Mouse (Mus musculus) c-Kit-positive CD71-positive TER-119-negative erythroid progenitor cells, embryonic 14.5 days (primary cell): ENCODE data around the gene Col6a1.

Experiments
- DNase-seq: peaks from one replicate; pipeline ENCODE4 v3.0.0-alpha.2; 2013; ENCODE audit warnings: low read depth

Gene Col6a1

DNA sequence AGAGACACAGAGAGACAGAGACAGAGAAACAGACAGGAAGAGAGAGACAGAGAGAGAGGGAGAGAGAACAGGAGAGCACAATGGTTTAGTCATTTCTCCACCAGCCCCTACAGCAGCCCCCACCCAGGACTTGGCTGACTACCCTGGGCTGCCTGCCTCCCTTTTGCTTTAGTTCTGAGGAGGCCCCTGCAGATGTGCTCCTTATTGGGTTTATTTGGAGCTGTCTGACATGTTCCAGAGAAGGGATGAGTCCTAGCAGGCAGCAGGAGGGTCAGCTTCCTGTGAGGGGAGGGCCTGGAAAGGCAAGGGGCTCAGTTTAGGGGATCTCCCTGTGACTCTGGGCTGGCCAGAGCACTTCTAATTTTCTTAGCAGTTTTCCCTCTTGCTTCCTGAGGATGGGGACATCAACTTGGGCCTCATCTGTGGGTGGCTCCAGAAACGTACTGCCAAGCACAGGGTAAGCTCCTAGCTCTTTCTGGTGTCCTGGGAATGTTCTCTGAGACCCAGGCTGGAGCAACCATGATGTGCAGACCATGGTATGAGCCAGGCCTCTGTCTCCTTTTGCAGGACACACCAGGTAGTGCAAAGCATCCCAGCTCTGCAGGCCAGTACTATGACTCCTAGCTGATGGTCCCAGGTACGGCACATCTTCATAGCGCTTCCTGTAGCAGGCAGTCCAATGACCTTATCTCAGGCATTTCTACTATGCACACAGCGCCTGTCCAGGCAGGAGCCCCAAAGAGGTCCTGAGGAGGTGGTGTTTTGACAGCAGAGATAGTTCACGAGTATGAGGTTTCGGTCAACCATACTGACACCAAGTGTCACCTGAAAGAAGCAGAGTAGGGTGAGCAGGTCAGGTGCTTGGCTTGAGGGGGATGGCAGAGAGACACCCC is 45.0 kb downstream of the Col6a1 start:
- no peak for DNase-seq

- DNase-seq: no peak
Measured at GRCm38 (mm10) chr10:76678122-76678521, 47.8 kb downstream of the Col6a1 start.

DNA sequence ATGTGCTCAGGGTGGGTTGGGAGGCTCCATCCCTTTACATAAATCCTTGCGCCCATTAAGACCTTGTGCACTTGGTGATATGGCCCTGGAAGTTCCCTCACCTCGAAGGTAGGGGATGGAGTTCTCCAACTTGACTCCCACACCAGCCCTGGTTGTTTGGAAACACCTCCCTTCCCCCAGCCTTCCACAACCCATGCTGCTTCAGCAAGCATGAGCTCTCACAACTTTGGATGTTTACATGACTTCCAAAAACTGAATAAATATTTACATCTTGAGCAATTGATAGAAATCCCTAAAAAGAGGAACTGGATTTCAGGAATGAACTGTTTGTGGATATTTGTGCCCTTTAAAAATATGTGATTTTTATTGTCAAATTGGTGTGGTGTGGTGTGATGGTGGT is 50.7 kb downstream of the Col6a1 start:
- DNase-seq: no peak

GRCm38 (mm10) chr10:76674581-76674980 is 51.4 kb downstream of the Col6a1 start:
- DNase-seq: no peak

- no peak for DNase-seq
Measured at GRCm38 (mm10) chr10:76671939-76672338, 54.0 kb downstream of the Col6a1 start.

- DNase-seq: no peak
Measured at GRCm38 (mm10) chr10:76668947-76669284, 57.1 kb downstream of the Col6a1 start.

DNA sequence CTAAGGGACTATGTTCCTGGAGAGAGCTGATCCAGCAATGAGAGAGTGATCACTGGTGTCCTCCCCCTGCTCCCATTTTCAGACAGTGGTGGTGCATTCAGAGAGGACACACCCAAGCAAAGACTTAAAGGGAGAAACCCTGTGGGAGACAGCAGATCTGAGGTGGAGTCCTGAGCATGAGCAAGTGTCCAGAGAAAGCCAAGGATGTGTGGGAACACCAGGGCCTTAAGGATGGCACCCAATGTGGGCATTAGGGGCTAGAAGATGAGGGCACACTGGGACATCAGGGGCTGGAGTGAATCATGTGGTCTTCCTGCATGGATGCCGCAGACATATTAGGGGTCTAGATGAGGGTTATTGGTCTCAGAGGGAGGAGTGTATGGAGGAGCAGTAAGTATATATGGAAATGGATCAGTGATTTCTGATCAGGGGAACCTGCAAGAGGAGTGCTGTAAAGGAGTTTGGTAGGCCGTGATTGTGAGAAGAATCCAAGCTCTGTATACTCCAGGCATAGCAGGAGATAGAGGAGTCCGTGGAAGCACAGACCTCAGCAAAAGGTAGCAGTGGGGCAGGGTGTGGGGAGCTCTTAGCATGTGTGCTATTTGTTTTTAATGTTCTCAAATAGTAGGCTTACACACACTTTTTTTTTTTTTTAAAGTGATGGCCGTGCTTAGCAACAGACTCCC is 57.6 kb downstream of the Col6a1 start:
- DNase-seq: no peak

DNA sequence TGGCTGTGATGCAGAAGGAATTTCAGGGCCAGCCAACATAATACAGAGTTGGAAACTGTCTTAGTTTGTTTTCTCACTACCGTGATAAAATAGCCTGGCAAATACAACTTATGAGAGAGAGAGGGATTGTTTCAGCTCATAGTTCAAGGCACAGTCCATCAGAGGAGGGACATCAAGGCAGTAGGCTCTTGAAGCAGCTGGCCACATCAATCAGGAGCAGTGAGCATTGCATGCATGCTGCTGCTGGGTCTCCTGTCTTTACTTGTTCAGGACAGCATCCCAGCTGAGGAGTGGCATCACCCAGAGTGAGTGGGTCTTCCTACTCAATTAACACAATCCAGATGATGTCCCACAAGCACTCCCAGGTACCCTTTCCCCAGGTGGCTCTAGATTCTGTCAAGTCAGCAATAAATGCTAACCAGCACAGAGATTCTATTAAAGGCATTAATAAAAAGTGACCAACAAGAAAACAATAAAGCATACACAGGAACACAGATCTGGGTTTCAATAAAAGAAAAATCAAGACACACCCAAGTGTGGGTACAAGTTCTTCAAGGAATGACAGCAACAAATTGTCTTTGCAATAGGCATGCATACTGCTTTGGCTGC is 58.7 kb downstream of the Col6a1 start:
- no peak for DNase-seq

GRCm38 (mm10) chr10:76665551-76665950 is 60.4 kb downstream of the Col6a1 start:
- no peak for DNase-seq

DNA sequence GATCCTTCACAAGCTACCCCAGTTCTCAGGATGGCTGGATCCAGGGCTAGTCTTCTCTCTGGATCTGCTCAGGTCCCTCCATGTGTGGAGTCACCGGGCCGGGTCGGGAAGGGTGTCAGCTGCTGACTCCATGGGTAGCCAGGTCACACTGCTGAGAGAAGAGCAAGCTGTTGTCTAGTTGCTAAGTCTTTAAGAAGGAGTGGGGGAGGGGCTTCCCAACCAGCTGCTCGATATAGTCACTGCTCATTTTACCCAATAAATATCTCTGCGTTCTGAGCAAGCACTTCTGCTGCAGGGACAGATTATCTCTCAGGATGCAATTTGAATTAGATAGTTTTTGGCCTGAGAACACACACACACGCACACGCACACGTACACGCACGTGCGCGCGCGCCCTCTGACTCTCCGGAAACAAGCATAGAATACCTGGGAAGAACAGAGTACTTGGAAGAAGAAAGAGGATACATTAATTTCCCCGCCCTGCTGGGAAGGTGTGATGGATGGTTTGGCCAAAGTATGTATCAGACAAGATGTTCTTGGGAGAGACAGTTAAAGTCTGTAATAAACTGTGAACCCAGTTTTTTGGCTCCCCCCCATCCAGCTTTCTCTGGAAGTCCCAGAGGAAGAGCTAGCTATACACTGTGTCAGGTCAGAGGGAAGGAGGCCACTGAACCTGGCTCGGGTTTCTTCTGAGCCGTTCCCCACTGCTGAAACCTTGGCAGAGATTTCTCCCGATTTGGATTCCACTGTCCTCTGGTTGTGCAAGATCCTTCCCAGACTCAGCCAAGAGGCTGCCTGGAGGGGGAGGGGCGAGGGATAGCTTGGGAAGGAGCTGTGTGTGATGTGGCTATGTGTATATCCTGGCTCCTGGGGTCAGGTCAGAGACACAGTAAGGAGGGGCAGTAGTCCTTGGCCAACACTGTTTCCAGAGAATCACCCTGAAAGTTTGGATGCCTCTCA is 61.5 kb downstream of the Col6a1 start:
- no peak for DNase-seq
